Mouse (Mus musculus): Measurements from ENCODE around the gene Tmem230.

Tmem230 gene

DNA sequence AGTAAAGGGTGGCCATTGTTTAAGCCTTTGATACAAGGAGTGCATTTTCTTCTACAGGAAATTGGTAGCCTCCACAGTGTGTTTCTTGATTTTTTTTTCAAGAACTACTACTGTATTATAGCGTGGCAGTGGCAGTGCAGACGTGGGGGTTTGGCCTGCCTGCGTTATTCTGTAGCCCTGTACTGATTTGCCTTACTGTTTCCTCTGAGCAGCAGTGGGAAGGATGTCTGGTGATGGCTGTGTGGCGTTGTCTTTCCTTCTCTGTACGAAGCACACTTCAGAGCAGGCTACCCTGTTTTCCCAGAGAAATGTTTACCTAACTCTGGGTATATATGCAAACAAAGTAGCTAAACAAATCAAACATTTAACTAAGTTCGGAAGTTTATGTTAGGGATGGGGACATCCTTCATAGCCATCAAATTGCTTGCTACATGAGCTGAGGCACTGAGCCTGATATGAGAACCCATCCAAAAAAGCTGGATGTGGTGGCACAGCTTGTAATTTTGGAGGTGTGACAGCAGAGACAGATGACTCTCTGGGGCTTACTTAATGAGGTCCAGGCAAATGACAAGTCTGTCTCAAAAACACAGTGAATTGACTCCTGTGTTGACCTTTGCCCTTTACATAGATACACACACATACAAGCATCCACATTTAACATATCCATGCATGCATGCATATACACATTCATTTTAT, 25.2 kb upstream of the Tmem230 start:
- in situ Hi-C loops (cut with MboI, MseI), result no loop called here

DNA sequence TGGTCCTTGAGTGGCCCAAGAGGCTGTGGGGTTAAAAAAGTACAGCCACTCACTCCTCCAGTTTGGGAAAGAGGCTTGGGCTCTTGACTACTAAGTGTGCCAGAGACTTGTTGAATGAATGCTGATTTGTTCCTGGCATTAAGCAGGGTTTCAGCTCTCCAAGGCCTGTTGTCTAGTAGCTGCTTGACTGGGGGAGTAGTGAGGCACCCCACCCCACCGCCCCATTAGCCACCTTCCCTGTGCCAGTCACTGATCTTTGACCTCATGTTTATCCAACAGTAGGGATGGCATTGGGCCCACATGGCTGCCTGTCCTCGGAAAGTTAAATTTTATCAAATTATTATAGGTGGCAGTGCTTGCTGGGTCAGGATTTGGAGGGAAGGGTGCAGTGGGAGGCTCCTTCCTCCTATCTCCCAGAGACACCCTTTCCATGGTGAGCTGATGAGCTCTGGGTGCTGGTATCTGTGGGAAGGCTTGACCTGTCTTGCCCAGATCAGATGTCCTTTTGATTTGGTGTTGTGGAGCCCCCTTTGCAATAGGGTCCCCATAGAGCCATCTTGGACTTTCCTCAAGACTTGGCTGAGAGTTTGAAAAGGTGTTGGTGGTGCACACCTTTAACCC, 22.8 kb upstream of the Tmem230 start:
- in situ Hi-C loops (cut with MboI, MseI), result no loop called here

DNA sequence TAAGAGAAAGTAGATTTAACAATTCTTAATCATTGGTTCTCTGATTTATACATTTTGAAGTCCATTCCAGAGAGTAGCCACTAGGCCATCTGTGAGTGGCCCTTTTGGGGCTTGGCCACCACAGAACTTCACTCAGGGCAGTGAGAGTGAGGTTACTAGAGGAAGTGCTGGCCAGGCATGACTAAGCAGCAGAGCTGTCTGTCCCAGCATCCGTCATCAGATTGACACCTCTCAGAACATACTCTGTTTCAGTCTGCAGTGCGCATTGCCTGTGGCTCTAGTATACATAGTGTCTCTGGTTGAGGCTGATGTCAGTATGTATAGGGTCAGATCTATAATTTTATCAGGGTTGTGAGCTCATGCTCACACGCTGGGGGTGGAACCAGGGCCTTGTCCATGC, 21.6 kb upstream of the Tmem230 start:
- in situ Hi-C loops (cut with MboI, MseI), result no loop called here

DNA sequence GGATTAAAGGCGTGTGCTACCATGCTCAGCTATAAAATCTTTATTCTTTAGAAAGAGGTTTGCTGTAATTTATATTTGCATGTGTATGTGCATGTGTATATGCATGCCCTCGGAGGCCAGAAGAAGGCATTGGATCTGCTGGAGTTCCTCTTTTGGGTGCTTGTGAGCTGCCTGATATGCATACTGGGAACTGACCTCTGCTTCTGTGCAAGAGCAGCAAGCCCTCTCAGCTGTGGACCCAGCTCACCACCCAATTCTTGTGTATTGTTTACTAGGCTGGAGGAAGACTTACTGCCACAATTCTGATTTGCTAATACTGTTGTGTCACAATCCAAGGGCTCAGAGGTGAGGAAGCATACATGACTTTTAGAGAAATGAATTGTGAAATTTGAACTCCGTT, 18.5 kb upstream of the Tmem230 start:
- in situ Hi-C loops (cut with MboI, MseI), result no loop called here

DNA sequence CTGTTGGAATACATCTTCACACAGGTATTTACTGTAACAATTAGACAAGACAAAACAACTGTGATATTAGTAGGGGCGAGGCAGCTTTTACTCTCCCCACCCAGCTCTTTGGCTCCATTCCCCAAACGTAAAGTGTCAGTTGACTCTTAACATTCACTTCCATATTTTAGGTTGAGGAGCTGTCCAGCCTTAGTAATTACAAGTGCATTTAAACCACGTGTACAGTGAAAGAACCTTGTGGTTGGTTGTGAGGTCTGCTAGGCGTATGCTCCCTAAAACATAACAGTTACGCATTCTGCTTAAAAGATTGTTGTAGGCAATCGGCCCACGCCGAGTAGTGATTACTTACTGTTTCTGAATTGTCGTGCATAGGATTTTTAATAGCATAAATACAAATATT, 17.6 kb upstream of the Tmem230 start:
- in situ Hi-C loops (cut with MboI, MseI), result no loop called here

DNA sequence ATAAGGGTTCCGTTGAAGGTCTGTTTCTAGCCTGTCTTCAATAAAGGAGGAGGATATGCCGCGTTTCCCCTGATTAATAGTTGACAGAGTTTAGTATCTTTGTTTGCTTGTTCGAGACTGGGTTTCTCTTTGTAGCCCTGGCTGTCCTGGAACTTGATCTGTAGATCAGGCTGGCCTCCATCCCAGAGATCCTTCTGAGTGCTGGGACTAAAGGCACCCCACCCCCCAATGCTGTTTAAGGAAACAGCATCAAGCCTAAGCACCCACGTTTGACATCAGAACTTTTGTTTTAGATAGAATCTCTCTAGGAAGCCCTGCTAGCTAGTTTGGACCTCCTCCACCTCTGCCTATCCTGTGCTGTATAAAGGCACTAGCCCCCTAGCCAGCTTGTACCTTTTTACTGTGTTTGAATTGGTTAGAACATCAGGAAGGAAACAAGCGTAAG, 16.7 kb upstream of the Tmem230 start:
- in situ Hi-C loops (cut with MboI, MseI), result no loop called here

DNA sequence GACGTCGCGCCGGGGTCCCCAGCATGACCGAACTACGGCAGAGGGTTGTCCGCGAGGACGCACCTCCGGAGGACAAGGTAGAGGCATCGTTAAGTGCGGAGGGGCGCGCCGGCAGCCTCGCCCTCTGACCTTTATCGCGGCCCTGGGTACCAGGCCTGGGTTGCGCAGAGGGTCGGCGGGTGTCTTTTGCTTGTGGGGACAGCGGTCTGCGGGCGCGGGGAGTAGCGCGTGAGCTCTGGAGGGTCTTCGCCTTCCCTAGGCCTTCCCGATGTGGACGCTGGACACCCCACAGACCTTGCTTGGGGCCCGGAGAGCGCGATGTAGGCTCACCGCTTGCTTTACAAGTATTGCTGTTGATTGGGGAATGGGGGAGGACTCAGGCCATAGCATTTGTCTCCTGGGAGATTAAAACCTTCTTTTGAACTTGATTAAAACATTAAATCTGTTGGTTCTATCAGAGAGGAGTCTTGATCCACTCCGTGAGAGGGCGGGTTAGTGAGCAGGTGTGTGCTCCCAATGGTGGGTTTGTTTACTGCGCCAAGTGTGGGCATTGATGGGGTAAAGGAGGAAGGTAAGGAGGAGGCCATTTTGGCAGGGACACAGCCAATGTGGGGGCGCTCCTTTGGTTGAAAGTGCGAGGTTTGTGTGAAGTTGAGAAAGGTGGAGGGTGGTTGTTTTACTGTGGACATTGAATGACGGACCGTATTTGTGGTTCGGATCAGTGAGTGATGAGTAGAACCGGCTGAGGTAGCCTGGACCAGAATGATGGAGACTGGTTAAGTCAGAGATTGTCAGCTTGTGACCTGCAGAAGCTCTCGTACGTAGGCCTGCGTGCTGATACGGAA, 16.0 kb upstream of the Tmem230 start:
- in situ Hi-C loops (cut with MboI, MseI), result no loop called here

DNA sequence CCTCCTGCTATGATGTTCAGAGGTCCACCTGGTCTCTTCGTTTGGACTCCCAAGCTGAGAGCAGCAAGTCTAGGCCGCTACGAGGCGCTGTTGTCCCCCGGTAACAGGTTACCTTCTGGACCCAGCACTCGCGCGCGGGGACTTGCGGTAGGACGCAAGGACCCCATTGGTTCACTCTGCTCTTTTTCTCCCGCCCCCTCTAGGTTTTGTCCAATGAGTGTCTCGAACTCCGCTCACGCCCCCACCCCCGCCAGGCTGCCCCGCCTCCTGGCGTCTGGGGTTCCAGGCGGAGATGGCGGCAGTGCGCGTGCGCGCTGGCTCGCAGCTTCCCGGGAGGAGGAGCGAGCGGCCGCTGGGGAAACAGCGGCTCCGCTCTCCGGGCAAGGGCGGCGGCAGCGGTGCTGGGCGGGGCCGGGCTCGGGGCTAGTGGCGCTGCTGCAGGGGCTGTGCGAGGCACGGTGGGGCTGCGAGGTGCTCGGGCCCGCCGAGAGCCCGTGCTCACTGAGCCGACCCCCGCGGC, 15.3 kb upstream of the Tmem230 start, which contains the start of gene Cds2:
TSS of gene Cds2 (plus strand) at position 270 of the 520 bp plus-strand sequence.
- in situ Hi-C loops (cut with MboI, MseI), result no loop called here

DNA sequence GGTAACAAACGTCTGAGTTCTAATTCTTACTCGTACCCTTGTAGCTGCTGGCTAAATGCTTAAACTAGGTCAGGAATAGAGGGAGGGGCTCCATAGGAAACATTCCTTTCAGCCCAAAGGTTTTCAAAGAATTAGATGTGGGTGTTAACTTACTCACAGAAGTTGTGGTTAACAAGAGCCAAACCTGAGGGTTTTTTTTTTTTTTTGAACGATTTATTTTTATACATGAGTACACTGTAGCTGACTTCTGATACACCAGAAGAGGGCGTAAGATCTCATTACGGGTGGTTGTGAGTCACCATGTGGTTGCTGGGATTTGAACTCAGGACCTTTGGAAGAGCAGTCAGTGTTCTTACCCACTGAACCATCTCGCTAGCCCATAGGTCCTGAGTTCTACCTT, 14.6 kb upstream of the Tmem230 start:
- in situ Hi-C loops (cut with MboI, MseI), result no loop called here

DNA sequence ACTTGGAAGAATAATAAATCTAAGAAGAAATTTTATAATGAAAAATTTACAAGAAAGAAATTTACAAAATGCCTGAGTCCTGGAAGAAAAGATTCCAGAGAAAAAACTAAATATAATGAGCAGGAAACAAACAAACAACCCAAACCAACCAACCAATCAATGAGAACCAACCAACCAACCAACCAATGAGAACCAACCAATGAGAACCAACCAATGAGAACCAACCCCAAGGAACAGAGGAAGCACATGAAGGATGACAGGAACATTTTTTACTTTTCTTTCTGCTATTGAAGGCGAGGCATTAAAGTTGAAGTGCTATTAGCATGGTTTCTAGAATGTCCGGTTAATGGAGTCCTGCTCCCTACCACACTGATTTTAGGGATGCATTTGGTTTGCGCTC, 13.0 kb upstream of the Tmem230 start:
- in situ Hi-C loops (cut with MboI, MseI), result no loop called here

DNA sequence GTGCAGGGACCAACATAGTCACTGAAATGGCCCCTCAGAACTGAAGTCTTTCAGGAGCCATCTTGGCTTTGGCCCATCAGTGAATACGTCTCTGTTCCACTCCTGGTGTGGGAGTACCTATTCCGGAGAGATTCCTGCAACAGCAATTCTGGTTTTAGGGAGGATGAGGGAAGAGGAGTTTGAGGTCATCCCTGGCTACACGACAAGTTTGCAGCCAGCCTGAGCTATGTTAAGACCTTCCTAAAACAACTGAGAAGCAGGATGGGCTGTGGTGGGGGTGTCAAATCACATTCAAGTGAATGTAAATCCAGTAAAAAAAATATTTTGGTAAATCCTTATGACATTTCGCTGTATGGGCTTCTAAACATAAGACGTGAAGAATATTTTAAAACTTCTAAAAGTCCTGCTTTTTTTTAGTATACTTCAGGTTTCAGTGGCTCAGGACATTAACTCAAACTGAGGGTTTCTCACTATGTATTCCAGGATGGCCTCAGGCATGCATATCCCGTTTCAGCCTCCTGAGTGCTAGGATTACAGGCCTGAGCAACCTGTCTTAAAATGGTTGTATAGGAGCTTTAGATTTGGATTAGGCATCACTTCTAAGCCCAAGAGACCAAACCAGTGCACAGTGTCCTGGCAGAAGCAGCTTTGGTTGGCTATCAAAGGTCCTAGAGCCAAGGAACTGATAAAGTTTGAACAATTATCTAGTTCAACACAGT, 9.9 kb upstream of the Tmem230 start:
- in situ Hi-C loops (cut with MboI, MseI), result no loop called here

DNA sequence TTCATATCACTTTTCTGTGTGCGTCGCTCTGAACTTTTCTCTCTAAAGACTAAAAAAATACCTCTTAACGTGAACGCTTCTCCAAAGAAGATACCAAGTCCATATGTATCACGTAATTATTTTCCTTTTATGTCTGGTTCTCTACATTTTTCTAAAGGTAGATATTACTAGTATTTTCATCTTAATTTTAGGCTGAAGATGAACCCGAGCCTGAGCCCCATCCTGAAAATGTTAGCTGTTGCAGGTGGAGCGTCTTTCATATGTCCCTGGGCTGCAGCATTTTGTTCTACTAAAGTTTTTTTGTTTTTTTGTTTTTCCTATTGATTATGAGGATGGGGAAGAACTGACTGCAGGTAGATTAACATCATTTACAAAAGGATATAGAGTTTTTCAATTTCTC, 6.0 kb upstream of the Tmem230 start:
- in situ Hi-C loops (cut with MboI, MseI), result no loop called here

DNA sequence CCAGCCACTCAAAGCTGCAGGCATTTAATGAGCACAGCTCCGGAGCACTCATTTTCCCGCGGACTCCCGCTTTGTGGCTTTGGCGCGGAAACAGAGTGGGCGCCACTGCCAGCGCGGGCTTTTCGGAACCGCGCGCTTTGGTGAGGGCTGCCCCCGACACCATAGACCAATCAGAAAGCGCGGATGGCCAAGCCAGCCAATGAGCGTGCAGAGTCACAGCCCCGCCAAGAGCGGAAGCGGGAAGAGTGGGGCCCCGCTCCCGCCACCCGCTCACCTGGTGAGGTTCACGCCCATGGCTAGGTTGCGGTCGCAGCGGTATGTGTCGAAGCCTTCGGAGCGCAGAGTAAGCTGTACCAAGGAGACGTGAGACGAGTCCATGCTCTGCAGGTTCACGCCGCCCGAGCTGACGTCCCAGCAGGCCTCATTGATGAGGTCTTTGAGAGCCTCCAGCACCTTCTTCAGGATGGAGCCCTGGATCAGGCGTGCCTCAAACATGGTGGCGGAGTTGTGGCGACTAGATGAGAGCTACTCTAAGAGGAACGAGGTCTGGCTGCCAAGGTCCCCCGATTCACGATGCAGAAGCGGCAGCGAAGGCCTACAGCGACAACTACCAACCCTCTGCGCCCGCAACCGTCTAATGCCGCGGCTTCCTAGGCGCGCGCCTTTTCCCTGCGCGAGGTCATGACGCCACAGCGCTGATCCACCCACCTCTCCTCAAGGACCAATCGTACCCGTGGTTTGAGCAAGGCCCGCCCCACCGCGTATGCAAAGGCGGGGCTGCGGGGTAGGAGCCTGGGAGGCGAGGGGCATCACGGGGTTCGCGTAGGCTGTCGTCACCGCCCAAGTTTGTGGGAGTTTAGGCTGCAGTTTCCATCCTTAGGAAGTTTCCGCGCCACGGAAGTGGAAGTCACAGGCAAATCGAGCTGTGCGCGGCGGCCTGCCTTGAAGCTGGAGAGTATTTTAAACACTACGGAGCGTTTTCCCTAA, 5.2 kb upstream of the Tmem230 start, which contains the start of gene Pcna:
TSS of gene Pcna (minus strand) at position 773 of the 987 bp plus-strand sequence.
- in situ Hi-C loops (cut with MboI, MseI), result no loop called here

DNA sequence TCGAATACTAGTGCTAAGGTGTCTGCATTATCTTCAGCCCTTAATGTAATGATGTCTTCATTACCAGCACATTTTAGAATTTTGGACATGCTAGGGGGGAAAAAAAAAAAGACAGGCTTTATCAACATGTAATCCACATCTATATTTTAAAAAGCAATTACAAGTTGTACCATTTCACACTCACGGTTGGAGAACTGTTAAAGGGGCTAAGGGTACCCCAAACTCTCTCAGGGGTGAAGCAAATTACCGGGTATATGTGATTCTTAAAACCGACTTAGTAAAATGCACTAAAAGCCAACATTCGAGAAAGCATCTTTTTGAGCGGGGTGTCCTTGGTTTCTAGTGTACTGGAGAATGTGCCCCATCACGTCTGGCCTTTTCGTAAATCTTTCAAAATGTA, 4.3 kb upstream of the Tmem230 start:
- in situ Hi-C loops (cut with MboI, MseI), result no loop called here

DNA sequence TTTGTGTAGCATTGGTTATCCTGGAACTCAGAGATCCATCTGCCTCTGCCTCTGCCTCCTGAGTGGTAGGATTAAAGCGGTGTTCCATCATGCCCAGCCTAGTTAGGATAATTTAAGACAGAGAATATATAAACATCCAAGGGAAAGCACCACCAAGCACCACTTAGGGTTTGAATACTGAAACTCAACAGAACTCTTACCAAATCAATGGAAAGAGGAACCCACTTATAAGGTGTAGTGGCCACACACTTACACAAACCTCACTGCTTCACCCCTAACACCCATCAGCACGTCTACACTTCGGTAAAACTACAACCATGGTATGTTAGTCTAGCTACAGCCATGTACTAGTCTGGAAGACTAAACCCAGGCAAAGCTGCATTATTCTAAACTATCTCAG, 4.2 kb downstream of the Tmem230 start:
- in situ Hi-C loops (cut with MboI, MseI), result loop anchor here (10.0 kb wide), 1 partner anchor 1069 kb away; no protein-coding TSS in a partner anchor

DNA sequence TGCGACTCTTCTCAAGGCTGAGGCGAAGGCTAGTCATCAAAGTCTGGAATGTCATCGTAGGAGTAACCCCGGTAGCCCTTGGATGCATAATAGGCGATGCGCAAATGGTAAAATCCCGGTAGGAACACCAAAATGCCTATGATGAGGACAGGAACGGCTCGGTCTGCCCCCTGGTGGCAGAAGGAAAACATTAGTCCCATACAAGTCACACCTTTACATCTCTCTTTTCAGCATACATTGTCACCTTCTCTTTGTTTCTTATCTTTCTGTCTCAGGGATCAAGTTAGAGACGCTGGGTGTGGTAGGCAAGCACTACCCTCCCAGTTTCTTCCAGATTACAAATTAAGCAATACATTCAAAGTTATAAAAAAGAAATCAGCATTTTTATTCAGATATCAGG, 7.2 kb downstream of the Tmem230 start:
- in situ Hi-C loops (cut with MboI, MseI), result loop anchor here (10.0 kb wide), 1 partner anchor 1066 kb away; no protein-coding TSS in a partner anchor

DNA sequence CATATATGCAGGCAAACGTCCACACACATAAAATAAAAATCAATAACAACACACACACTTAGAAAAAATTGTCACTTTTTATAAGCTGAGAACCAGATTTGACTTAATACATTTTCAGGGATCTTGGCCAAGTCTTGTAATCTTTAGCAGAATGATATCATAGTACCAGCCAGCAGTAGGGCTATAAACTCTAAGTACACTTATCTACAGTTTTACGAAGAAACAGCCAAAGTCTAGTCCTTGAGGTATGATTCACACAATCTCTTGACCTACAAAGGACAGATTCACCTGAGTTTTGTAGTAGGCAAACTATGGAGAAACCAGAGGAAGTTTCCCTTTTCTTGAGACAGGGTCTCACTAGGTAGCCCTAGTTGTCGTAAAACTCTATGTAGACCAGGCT, 8.2 kb downstream of the Tmem230 start:
- in situ Hi-C loops (cut with MboI, MseI), result loop anchor here (5.0 kb wide), 1 partner anchor 92 kb away; the partner anchor contains the start of gene Slc23a2

DNA sequence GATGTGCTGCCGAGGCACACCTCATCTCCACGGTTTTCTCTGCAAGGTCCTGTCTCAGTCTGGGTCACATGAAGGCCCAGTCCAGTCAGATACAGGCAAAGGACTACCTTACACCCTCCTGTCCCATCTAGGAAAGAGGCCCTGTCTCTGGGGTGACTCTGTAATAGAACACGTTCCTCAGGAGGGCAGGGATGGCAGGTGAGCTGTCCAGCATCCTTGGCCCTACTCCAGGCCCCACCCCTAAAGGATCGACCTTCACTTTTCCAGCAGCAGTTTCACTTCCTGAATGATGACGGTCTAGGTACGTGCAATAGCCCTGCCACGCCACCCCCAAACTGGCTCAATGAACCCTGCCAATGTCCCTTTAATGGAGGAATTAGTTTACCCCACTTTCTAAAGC, 11.6 kb downstream of the Tmem230 start:
- in situ Hi-C loops (cut with MboI, MseI), result loop anchor here (5.0 kb wide), 1 partner anchor 89 kb away; the partner anchor contains the start of gene Slc23a2

DNA sequence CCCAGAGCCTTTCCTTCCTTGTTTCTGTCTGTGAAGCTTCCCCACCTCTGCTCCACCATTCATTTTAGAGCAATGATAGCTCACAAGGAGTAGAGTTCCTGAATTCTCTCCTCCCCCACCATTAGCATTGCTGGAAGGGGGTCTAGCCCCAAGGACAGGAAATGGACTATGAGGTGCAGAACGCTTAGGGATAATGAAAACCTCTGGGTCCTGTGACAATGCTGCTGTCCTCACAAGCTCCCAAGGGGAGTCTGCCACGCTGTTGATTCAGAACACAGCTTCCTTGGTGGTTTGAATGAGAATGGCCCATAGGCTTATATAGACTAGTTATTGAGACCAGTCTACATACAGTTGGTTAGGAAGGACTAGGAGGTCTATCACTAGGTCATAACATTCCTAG, 12.3 kb downstream of the Tmem230 start:
- in situ Hi-C loops (cut with MboI, MseI), result loop anchor here (5.0 kb wide), 1 partner anchor 88 kb away; the partner anchor contains the start of gene Slc23a2
